Mouse (Mus musculus): Measurements from ENCODE around the gene Nme2. TPM values are rescaled to one million over a fixed set of nuclear protein-coding genes. Genes with fewer than 3 reads are reported as not detected.

The Nme2 gene
- polyA plus RNA-seq (2014; fragmentation: Nextera tagmentation; extraction: Ambion mirVana): 96.8 and 107 TPM in 2 replicates

DNA sequence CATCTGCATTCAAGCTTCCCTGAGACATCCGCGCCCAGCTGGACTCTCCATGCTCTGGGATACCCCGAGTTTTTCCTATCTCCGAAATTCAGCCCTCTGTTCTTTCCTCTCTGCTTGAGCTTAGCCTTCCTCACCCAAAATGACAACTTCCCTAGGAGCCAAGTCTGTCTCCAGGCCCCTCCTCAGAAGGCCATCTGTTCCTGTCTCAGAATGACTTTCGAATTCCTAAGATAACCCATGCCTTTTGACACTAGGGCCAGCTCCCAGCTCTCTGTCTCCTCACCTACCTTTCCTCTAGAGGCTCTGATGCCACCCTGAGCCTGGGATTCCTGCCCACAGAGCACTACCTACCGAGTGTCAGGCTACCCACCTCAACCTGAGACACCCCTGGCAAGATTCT is at the start of gene Nme2:
Gene Nme2 (minus strand): TSS at position 101 of the 400 bp plus-strand sequence.
- ATAC-seq (ENCODE audit: low FRiP score) (peak; percentile 5; the same call in 1 of the 2 replicates), DNase-seq (ENCODE audit: low spot score) (no peak)
- Histone ChIP-seq H3K4me3 (replicated peaks; ENCODE audit: low read length) (peak within 1 kb of the TSS; percentile 68), H3K9me3 (ENCODE audit: control insufficient read depth, low read length) (no peaks in the 10 kb centered on the region), H3K27me3 (ENCODE audit: control insufficient read depth, insufficient read depth, low read length) (no peaks in the 10 kb centered on the region), H3K36me3 (replicated peaks; ENCODE audit: control insufficient read depth, insufficient read depth) (peaks cover 60% of the 10 kb centered on the region), H3K4me2 (replicated peaks) (peak within 1 kb of the TSS; percentile 93), H3K9ac (peak within 1 kb of the TSS; percentile 79), H3K27ac (peak within 1 kb of the TSS; percentile 86), H3K4me1 (replicated peaks; ENCODE audit: control insufficient read depth, insufficient read depth, low read length) (peaks cover 19% of the 10 kb centered on the region)
- WGBS: 7% methylated on average over 6 of the region's 6 CpGs

DNA sequence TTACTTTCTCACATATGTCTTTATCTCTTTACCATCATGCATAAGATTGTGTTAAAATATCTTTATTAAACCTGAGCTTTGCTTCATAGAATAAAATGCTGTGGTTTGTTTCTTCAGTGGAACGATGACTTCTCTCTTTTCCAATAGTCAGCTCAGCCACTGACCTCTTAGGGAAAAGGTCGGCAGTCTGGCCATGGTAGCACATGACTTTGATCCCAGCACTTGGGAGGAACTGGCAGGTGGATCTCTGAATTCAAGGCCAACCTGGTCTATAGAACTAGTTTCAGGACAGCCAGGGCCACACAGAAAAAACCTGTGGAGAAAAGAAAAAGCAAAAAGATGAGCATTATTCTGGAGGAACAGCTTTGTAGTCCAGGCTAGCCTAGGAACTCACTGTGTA is 47.3 kb upstream of the Nme2 start:
- Histone ChIP-seq H3K9me3 (ENCODE audit: control insufficient read depth, low read length) (no peaks in the 10 kb centered on the region), H3K27me3 (ENCODE audit: control insufficient read depth, insufficient read depth, low read length) (no peaks in the 10 kb centered on the region), H3K36me3 (replicated peaks; ENCODE audit: control insufficient read depth, insufficient read depth) (no peaks in the 10 kb centered on the region), H3K27ac (no peak overlapping the region), H3K4me3 (replicated peaks; ENCODE audit: low read length) (no peak overlapping the region), H3K4me2 (replicated peaks) (no peak overlapping the region), H3K9ac (no peak overlapping the region), H3K4me1 (replicated peaks; ENCODE audit: control insufficient read depth, insufficient read depth, low read length) (peaks cover 9% of the 10 kb centered on the region; the same call in 1 of the 2 replicates)
- ATAC-seq (ENCODE audit: low FRiP score) (no peak), DNase-seq (ENCODE audit: low spot score) (no peak)
- WGBS: 95% methylated on average over 2 of the region's 2 CpGs

DNA sequence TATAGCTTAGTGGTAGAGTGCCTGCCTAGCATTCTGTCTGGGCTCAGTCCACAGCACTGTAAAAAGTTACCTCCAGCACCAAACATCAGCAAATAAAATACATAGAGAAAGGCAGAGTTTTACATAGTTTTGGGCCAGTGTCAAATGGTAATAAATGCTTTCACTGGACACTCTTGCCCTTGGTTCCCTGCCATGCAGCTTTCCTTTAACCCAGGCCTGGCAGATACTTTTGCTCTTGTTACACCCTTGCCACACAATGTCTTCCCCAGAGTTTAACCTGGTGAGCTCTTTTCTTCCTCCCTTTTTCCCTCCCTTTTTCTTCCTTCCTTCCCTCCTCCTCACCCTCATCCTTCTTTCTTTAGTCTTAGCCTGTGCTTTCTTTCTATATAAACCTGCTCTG is 43.2 kb upstream of the Nme2 start:
- ATAC-seq (ENCODE audit: low FRiP score) (no peak), DNase-seq (ENCODE audit: low spot score) (no peak)
- Histone ChIP-seq H3K27ac (no peak overlapping the region), H3K9ac (no peak overlapping the region), H3K4me3 (replicated peaks; ENCODE audit: low read length) (no peak overlapping the region), H3K4me1 (replicated peaks; ENCODE audit: control insufficient read depth, insufficient read depth, low read length) (peaks cover 34% of the 10 kb centered on the region), H3K4me2 (replicated peaks) (no peak overlapping the region), H3K36me3 (replicated peaks; ENCODE audit: control insufficient read depth, insufficient read depth) (no peaks in the 10 kb centered on the region), H3K27me3 (ENCODE audit: control insufficient read depth, insufficient read depth, low read length) (no peaks in the 10 kb centered on the region), H3K9me3 (ENCODE audit: control insufficient read depth, low read length) (no peaks in the 10 kb centered on the region)

GRCm38 (mm10) chr11:93997141-93997775 is 41.2 kb upstream of the Nme2 start:
- H3K4me1 ChIP-seq (replicated peaks; ENCODE audit: control insufficient read depth, insufficient read depth, low read length): peaks cover 34% of the 10 kb centered on the region
- H3K4me3 ChIP-seq (replicated peaks; ENCODE audit: low read length): peak overlapping the region; percentile 72
- no peaks in the 10 kb centered on the region for H3K9me3 ChIP-seq (ENCODE audit: control insufficient read depth, low read length)
- WGBS: 35% methylated on average over 13 of the region's 13 CpGs
- peak overlapping the region; percentile 89 for H3K9ac ChIP-seq
- H3K36me3 ChIP-seq (replicated peaks; ENCODE audit: control insufficient read depth, insufficient read depth): no peaks in the 10 kb centered on the region
- ATAC-seq (ENCODE audit: low FRiP score) (no peak), DNase-seq (ENCODE audit: low spot score) (no peak)
- peak overlapping the region; percentile 81 for H3K4me2 ChIP-seq (replicated peaks)
- H3K27ac ChIP-seq: no peak overlapping the region
- H3K27me3 ChIP-seq (ENCODE audit: control insufficient read depth, insufficient read depth, low read length): no peaks in the 10 kb centered on the region

GRCm38 (mm10) chr11:93996306-93997140 is 40.5 kb upstream of the Nme2 start:
- no peaks in the 10 kb centered on the region for H3K27me3 ChIP-seq (ENCODE audit: control insufficient read depth, insufficient read depth, low read length)
- peak overlapping the region; percentile 93 for H3K27ac ChIP-seq
- under 1% methylated on average over 58 of the region's 58 CpGs for WGBS
- peak overlapping the region; percentile 72 for H3K4me3 ChIP-seq (replicated peaks; ENCODE audit: low read length)
- peaks cover 34% of the 10 kb centered on the region for H3K4me1 ChIP-seq (replicated peaks; ENCODE audit: control insufficient read depth, insufficient read depth, low read length)
- no peak; the same call in none of the 2 replicates for ATAC-seq (ENCODE audit: low FRiP score)
- no peaks in the 10 kb centered on the region for H3K36me3 ChIP-seq (replicated peaks; ENCODE audit: control insufficient read depth, insufficient read depth)
- H3K9me3 ChIP-seq (ENCODE audit: control insufficient read depth, low read length): no peaks in the 10 kb centered on the region
- peak overlapping the region; percentile 89 for H3K9ac ChIP-seq
- DNase-seq (ENCODE audit: low spot score): no peak
- H3K4me2 ChIP-seq (replicated peaks): peak overlapping the region; percentile 81

GRCm38 (mm10) chr11:93995720-93996305 is 39.8 kb upstream of the Nme2 start, which contains the start of gene Spag9:
Spag9 (plus strand) TSS chr11:93996091.
- WGBS: 0% methylated on average over 52 of the region's 70 CpGs
- Histone ChIP-seq H3K27me3 (ENCODE audit: control insufficient read depth, insufficient read depth, low read length) (no peaks in the 10 kb centered on the region), H3K9ac (peak within 1 kb of the TSS; percentile 89), H3K27ac (peak within 1 kb of the TSS; percentile 93), H3K9me3 (ENCODE audit: control insufficient read depth, low read length) (no peaks in the 10 kb centered on the region), H3K4me3 (replicated peaks; ENCODE audit: low read length) (peak within 1 kb of the TSS; percentile 72), H3K4me2 (replicated peaks) (peak within 1 kb of the TSS; percentile 81), H3K4me1 (replicated peaks; ENCODE audit: control insufficient read depth, insufficient read depth, low read length) (peaks cover 34% of the 10 kb centered on the region), H3K36me3 (replicated peaks; ENCODE audit: control insufficient read depth, insufficient read depth) (no peaks in the 10 kb centered on the region)
- ATAC-seq (ENCODE audit: low FRiP score) (peak; percentile 91), DNase-seq (ENCODE audit: low spot score) (peak; percentile 95)

DNA sequence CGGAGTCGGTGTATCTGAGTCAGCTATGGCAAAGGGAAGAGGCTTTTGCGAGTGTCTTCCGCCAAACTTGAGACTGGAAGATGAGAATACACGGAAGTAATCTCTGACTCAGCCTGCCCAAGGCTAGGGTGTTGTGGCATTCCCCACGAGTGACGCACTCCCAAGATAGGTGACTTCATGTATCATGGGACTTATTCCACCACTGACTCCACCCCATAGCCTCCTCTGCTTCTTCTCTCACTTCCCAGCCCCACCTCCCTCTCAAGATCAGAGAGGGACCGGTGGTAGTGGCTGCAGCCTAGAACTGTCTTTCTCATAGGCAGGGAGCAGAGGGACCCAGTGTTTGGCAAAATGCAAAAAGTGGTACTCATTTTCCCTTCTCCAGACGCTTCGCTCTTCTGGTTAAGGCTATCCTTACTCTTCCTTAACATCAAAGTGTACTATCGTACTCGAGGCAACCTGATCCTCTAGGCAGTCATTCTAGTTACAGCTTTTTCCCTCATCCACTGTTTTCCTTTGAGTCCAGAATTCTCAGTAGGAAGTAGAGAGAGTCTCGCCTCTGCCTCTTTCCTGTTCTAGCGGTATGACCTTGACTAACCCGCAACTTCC is 39.2 kb upstream of the Nme2 start:
- Histone ChIP-seq H3K36me3 (replicated peaks; ENCODE audit: control insufficient read depth, insufficient read depth) (no peaks in the 10 kb centered on the region), H3K27ac (peak overlapping the region; percentile 93), H3K4me2 (replicated peaks) (peak overlapping the region; percentile 81), H3K27me3 (ENCODE audit: control insufficient read depth, insufficient read depth, low read length) (no peaks in the 10 kb centered on the region), H3K9me3 (ENCODE audit: control insufficient read depth, low read length) (no peaks in the 10 kb centered on the region), H3K9ac (peak overlapping the region; percentile 55), H3K4me1 (replicated peaks; ENCODE audit: control insufficient read depth, insufficient read depth, low read length) (peaks cover 34% of the 10 kb centered on the region), H3K4me3 (replicated peaks; ENCODE audit: low read length) (peak overlapping the region; percentile 72)
- WGBS: 9% methylated on average over 15 of the region's 15 CpGs
- ATAC-seq (ENCODE audit: low FRiP score) (peak; percentile 28; the same call in 1 of the 2 replicates), DNase-seq (ENCODE audit: low spot score) (peak; percentile 28)

GRCm38 (mm10) chr11:93994531-93994930 is 38.5 kb upstream of the Nme2 start:
- H3K4me3 ChIP-seq (replicated peaks; ENCODE audit: low read length): peak overlapping the region; percentile 72
- peak overlapping the region; percentile 81 for H3K4me2 ChIP-seq (replicated peaks)
- 66% methylated on average over 5 of the region's 5 CpGs for WGBS
- no peak for DNase-seq (ENCODE audit: low spot score)
- no peaks in the 10 kb centered on the region for H3K9me3 ChIP-seq (ENCODE audit: control insufficient read depth, low read length)
- no peaks in the 10 kb centered on the region for H3K27me3 ChIP-seq (ENCODE audit: control insufficient read depth, insufficient read depth, low read length)
- H3K9ac ChIP-seq: peak overlapping the region; percentile 55; the same call in 1 of the 2 replicates
- H3K4me1 ChIP-seq (replicated peaks; ENCODE audit: control insufficient read depth, insufficient read depth, low read length): peaks cover 34% of the 10 kb centered on the region
- H3K27ac ChIP-seq: peak overlapping the region; percentile 93; the same call in 1 of the 2 replicates
- H3K36me3 ChIP-seq (replicated peaks; ENCODE audit: control insufficient read depth, insufficient read depth): no peaks in the 10 kb centered on the region
- ATAC-seq (ENCODE audit: low FRiP score): no peak

Data from hindbrain, embryonic 14.5 days (tissue).